Mouse (Mus musculus): Measurements from ENCODE around the gene Ephb1. TPM values are rescaled to one million over a fixed set of nuclear protein-coding genes. Genes with fewer than 3 reads are reported as not detected.

The Ephb1 gene
- polyA plus RNA-seq, 1 experiment from 2014 or later: 0.66 TPM

GRCm38 (mm10) chr9:102369141-102369540 lies 14.6 kb upstream of the Ephb1 start:
- Histone ChIP-seq H3K4me3 (no peak overlapping the region), H3K27me3 (replicated peaks) (no peaks in the 10 kb centered on the region), H3K4me2 (no peak overlapping the region), H3K4me1 (replicated peaks) (no peaks in the 10 kb centered on the region), H3K27ac (ENCODE audit: poor library complexity, severe bottlenecking) (no peak overlapping the region), H3K36me3 (no peaks in the 10 kb centered on the region), H3K9me3 (replicated peaks) (no peaks in the 10 kb centered on the region), H3K9ac (no peak overlapping the region)
- WGBS: 69% methylated on average over 3 of the region's 3 CpGs
- no peak for ATAC-seq (ENCODE audit: insufficient number of reproducible peaks, low FRiP score)

- ATAC-seq (ENCODE audit: insufficient number of reproducible peaks, low FRiP score): no peak
- H3K4me1 ChIP-seq (replicated peaks): no peaks in the 10 kb centered on the region
- H3K27ac ChIP-seq (ENCODE audit: poor library complexity, severe bottlenecking): no peak overlapping the region
- H3K4me3 ChIP-seq: no peak overlapping the region
- no peaks in the 10 kb centered on the region for H3K36me3 ChIP-seq
- H3K4me2 ChIP-seq: no peak overlapping the region
- no peaks in the 10 kb centered on the region for H3K9me3 ChIP-seq (replicated peaks)
- no peak overlapping the region for H3K9ac ChIP-seq
- no peaks in the 10 kb centered on the region for H3K27me3 ChIP-seq (replicated peaks)
- 85% methylated on average over 2 of the region's 2 CpGs for WGBS
Observed at GRCm38 (mm10) chr9:102367796-102368195, 13.3 kb upstream of the Ephb1 start.

DNA sequence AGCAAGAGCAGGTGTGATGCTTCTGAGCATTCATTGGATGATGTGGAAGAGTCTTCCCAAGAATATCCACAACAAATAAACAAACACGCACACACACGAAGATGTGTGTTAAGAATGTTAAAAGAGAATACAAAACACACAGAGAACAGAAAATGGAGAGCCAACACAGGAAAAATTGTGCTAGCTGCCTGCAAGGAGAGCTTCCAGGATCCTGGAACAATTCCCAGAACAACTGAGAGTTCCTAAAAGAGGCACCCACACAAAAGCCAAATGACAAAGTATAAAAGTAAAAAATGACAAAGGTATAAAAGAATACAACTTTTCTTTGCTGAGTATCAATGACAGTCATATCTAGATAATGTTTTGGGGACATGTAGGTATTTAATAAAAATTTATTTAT lies 11.0 kb upstream of the Ephb1 start:
- no peak overlapping the region for H3K27ac ChIP-seq (ENCODE audit: poor library complexity, severe bottlenecking)
- no peaks in the 10 kb centered on the region for H3K36me3 ChIP-seq
- WGBS: 88% methylated on average over 2 of the region's 2 CpGs
- no peaks in the 10 kb centered on the region for H3K27me3 ChIP-seq (replicated peaks)
- no peak overlapping the region for H3K9ac ChIP-seq
- no peak for ATAC-seq (ENCODE audit: insufficient number of reproducible peaks, low FRiP score)
- no peak overlapping the region for H3K4me2 ChIP-seq
- H3K4me3 ChIP-seq: no peak overlapping the region
- H3K4me1 ChIP-seq (replicated peaks): no peaks in the 10 kb centered on the region
- H3K9me3 ChIP-seq (replicated peaks): no peaks in the 10 kb centered on the region

- H3K36me3 ChIP-seq: no peaks in the 10 kb centered on the region
Observed at GRCm38 (mm10) chr9:102359311-102359710, 4.8 kb upstream of the Ephb1 start.

GRCm38 (mm10) chr9:102358711-102359110 lies 4.2 kb upstream of the Ephb1 start:
- Histone ChIP-seq H3K4me3 (no peak overlapping the region), H3K9ac (no peak overlapping the region), H3K27ac (ENCODE audit: poor library complexity, severe bottlenecking) (no peak overlapping the region), H3K36me3 (no peaks in the 10 kb centered on the region), H3K9me3 (replicated peaks) (no peaks in the 10 kb centered on the region), H3K4me2 (no peak overlapping the region), H3K27me3 (replicated peaks) (peaks cover 44% of the 10 kb centered on the region), H3K4me1 (replicated peaks) (peaks cover 12% of the 10 kb centered on the region; the same call in 1 of the 2 replicates)
- ATAC-seq (ENCODE audit: insufficient number of reproducible peaks, low FRiP score): no peak
- 60% methylated on average over 3 of the region's 3 CpGs for WGBS

More at GRCm38 (mm10) chr9:102359311-102359710, 4.8 kb upstream of the Ephb1 start:
- Histone ChIP-seq H3K27me3 (replicated peaks) (peaks cover 38% of the 10 kb centered on the region), H3K4me3 (no peak overlapping the region), H3K9me3 (replicated peaks) (no peaks in the 10 kb centered on the region), H3K4me2 (no peak overlapping the region), H3K9ac (no peak overlapping the region), H3K27ac (ENCODE audit: poor library complexity, severe bottlenecking) (no peak overlapping the region), H3K4me1 (replicated peaks) (peaks cover 6% of the 10 kb centered on the region; the same call in 1 of the 2 replicates)
- WGBS: 83% methylated on average over 6 of the region's 6 CpGs
- no peak for ATAC-seq (ENCODE audit: insufficient number of reproducible peaks, low FRiP score)

DNA sequence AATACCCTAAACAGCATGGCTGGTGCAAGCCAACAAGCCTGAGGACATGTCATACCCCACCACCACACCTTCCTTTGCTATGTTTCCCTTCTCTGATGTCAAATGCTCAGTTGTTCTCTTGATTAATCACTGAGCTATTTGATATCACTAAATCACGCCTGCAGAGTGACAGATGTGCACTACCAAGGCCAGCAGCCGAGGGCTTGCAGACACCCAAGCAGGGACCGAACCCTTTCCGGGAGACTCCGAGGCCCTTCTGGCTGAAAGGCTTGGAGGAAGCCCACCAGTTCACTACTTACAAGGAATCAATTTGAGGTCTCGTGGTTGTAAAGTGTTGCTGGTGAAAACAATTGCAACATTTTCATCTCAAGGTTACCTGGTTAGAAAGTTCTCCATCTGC lies 3.5 kb upstream of the Ephb1 start:
- H3K27me3 ChIP-seq (replicated peaks): peaks cover 51% of the 10 kb centered on the region
- peaks cover 19% of the 10 kb centered on the region for H3K4me1 ChIP-seq (replicated peaks)

DNA sequence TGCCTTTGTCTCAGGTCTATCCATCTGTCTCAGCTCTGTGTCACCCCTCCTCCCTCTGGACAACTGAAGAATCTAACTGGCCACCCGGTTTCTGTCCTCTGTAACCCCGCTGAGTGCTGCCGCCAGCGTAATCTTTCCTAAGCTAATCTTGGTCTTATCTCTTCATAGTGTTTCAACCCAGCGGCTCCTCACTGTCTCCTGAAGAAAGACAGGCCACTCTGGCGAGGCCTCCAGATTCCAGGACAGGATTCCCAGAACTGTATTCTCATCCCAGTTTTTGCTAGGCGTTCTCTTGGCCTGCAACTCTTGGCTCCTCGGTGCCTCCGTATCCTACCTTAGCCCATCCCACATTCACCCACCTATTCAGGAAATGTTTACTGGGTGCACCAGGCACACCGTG lies 2.0 kb upstream of the Ephb1 start:
- Histone ChIP-seq H3K9me3 (replicated peaks) (no peaks in the 10 kb centered on the region), H3K4me3 (no peak overlapping the region), H3K36me3 (no peaks in the 10 kb centered on the region), H3K4me2 (no peak overlapping the region), H3K27ac (ENCODE audit: poor library complexity, severe bottlenecking) (no peak overlapping the region), H3K27me3 (replicated peaks) (peaks cover 65% of the 10 kb centered on the region), H3K9ac (no peak overlapping the region), H3K4me1 (replicated peaks) (peaks cover 25% of the 10 kb centered on the region)
- WGBS: 11% methylated on average over 10 of the region's 10 CpGs
- no peak for ATAC-seq (ENCODE audit: insufficient number of reproducible peaks, low FRiP score)

More for the DNA sequence above, 3.5 kb upstream of the Ephb1 start:
- no peaks in the 10 kb centered on the region for H3K9me3 ChIP-seq (replicated peaks)
- no peak overlapping the region for H3K9ac ChIP-seq
- H3K4me2 ChIP-seq: no peak overlapping the region
- H3K36me3 ChIP-seq: no peaks in the 10 kb centered on the region
- H3K27ac ChIP-seq (ENCODE audit: poor library complexity, severe bottlenecking): no peak overlapping the region
- 77% methylated on average over 6 of the region's 6 CpGs for WGBS
- H3K4me3 ChIP-seq: no peak overlapping the region
- no peak for ATAC-seq (ENCODE audit: insufficient number of reproducible peaks, low FRiP score)

DNA sequence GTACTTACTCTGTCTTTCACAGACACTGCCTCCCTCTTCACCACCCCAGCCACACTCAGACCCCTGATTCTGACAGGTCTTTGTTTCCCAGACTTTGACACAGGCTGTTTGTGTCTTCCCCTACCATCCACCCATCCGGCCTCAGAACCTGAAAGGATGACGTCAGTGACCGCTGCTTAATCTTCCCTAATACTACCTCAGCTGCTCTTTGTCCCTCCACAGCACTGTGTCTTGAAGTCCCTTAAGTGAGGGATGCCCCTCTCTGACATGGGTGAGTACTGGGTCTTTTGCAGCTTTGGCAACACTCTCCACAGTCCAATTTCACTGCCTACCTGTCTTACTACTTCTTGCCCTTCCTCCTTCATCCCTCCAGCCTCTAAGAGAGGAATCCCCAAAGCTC lies 1.2 kb upstream of the Ephb1 start:
- Histone ChIP-seq H3K4me3 (no peak overlapping the region), H3K27ac (ENCODE audit: poor library complexity, severe bottlenecking) (no peak overlapping the region), H3K27me3 (replicated peaks) (peaks cover 73% of the 10 kb centered on the region), H3K4me1 (replicated peaks) (peaks cover 25% of the 10 kb centered on the region), H3K9me3 (replicated peaks) (no peaks in the 10 kb centered on the region), H3K4me2 (no peak overlapping the region), H3K9ac (no peak overlapping the region), H3K36me3 (no peaks in the 10 kb centered on the region)
- WGBS: 55% methylated on average over 3 of the region's 3 CpGs
- ATAC-seq (ENCODE audit: insufficient number of reproducible peaks, low FRiP score): no peak

DNA sequence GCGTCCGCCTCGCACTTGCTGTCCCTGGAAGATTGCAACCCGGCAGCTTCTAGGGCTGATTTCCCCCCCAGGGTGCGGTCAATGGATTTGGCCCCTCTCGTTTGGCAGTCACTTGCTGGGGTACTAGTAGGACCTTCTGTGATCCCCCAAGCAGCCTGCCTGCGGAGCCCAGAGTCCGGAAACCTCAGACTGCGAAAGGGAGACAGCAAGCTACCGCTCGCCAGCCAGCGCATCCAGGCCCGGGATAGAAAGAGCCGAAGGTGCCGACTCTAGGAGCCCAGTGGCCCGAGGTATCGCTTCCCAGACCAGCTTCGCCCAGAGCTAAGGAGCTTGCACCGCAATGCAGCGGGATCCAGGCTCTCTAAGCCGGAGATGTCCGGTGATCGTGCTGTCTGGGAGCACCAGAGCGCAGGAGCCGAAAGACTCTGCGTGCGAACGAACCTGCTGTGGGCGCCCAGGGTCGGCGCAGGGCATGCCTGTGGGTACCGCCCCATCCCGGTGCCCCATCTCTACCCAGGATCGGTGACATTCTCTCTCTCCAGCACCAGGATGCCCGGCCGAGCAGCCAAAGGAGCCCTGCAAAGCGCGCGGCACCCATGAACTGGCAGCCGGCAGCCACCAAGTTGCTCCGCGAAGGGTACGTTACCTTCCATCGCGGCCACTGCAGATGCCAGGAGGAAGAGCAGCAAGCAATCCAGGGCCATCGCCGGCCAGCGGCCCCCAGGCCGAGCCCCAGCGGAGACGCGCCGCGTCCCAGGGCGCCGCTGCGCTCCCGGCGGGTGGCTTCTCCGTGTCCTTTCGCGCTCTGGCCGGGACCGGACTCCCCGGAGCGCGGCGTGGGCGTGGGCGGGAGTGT lies 629 bp downstream of the Ephb1 start:
- ATAC-seq (ENCODE audit: insufficient number of reproducible peaks, low FRiP score): peak; percentile 5; the same call in 1 of the 2 replicates

GRCm38 (mm10) chr9:102353056-102353635 lies 1.3 kb downstream of the Ephb1 start:
- under 1% methylated on average over 38 of the region's 38 CpGs for WGBS
- ATAC-seq (ENCODE audit: insufficient number of reproducible peaks, low FRiP score): no peak
- H3K9me3 ChIP-seq (replicated peaks): no peaks in the 10 kb centered on the region
- H3K4me1 ChIP-seq (replicated peaks): peaks cover 25% of the 10 kb centered on the region
- H3K36me3 ChIP-seq: no peaks in the 10 kb centered on the region
- peak overlapping the region; percentile 99 for H3K4me2 ChIP-seq
- peaks cover 98% of the 10 kb centered on the region for H3K27me3 ChIP-seq (replicated peaks)
- peak overlapping the region; percentile 61 for H3K4me3 ChIP-seq
- no peak overlapping the region for H3K9ac ChIP-seq
- no peak overlapping the region for H3K27ac ChIP-seq (ENCODE audit: poor library complexity, severe bottlenecking)

More for the DNA sequence above, 629 bp downstream of the Ephb1 start:
- Histone ChIP-seq H3K9me3 (replicated peaks) (no peaks in the 10 kb centered on the region), H3K4me2 (peak overlapping the region; percentile 99), H3K4me1 (replicated peaks) (peaks cover 25% of the 10 kb centered on the region), H3K9ac (peak overlapping the region; percentile 55), H3K27ac (ENCODE audit: poor library complexity, severe bottlenecking) (no peak overlapping the region), H3K36me3 (no peaks in the 10 kb centered on the region), H3K27me3 (replicated peaks) (peaks cover 92% of the 10 kb centered on the region), H3K4me3 (peak overlapping the region; percentile 61)
- WGBS: under 1% methylated on average over 70 of the region's 70 CpGs

DNA sequence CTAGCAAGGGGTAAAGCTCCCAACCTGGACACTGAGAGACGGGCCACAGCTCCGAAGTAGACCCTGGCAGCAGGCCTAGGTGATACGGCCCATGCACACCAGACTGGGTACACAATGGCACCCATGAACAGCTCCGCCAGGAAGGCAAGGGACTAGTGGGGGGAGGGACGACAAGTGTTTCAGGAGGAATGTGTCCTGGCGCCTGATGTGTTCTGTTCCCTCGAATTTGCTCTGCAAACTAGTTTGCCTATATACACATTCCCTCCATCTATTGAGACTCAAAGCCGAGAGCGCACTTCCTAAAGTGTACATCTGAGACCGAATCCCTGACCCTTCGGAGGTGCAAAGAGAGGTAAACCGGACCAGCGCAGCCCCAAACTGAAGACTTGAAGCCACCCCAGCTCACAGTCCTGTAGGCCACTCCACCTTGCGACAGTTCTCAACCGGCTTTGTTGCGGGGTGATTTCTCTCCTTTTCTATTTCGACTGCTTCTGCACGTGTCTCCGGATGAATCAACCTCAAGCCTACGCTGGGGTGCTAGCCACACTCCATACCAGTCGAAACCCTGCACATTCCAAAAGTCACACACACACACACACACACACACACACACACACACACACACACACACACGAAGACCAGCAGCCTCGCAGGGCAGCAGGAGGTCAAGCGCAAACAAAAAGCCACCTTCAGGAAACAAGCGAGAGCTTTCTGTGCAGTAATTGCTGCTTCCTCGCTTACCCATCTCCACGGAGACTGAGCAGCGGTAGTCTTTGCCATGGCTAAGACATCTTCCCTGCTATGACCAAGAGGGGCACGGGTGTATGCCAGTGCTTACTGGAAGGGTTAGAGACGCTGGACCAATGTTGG lies 2.1 kb downstream of the Ephb1 start:
- WGBS: 4% methylated on average over 30 of the region's 30 CpGs
- no peak for ATAC-seq (ENCODE audit: insufficient number of reproducible peaks, low FRiP score)

More for the DNA sequence above, 2.1 kb downstream of the Ephb1 start:
- no peaks in the 10 kb centered on the region for H3K9me3 ChIP-seq (replicated peaks)
- H3K36me3 ChIP-seq: no peaks in the 10 kb centered on the region
- H3K4me1 ChIP-seq (replicated peaks): peaks cover 25% of the 10 kb centered on the region
- peak overlapping the region; percentile 99 for H3K4me2 ChIP-seq
- H3K27me3 ChIP-seq (replicated peaks): peaks cover 98% of the 10 kb centered on the region
- no peak overlapping the region for H3K9ac ChIP-seq
- H3K27ac ChIP-seq (ENCODE audit: poor library complexity, severe bottlenecking): no peak overlapping the region
- H3K4me3 ChIP-seq: peak overlapping the region; percentile 61
